Mouse (Mus musculus): ENCODE results near the gene Grip1. TPM values are rescaled to one million over a fixed set of nuclear protein-coding genes. Genes with fewer than 3 reads are reported as not detected.

Grip1 gene
- polyA plus RNA-seq, 1 experiment from 2014 or later = 3.3 TPM

DNA sequence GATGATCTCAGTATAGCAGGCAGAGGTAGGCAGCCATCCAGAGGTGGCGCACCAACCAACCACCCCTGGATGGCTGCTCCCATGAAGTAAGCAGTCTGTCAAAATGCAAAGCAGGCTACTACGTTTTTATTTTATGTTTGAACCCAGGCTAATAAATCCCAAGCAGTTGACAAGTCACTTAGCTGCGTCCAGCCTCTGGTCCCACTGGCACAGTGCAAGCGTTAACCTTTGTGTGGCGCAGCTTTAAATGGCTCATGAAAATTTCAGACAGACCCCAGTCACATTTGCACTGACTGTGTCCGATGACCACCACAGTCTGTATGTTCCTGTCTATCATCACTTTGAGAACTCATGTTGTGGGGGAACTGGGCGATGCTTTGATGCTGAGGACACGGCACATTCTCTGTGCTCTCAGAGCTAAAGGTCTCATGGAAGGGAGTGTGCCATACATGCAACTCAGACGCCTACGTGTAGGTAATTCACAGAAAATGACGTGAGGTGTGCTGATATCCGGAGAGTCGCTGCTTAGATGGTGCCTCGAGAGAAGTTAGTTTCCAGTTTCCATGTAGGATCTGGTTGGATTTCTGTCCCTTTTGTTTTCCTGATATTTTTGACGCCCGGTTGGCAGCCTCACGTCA is 29.6 kb downstream of the Grip1 start:
- Histone ChIP-seq H3K4me1 (ENCODE audit: insufficient read depth, low read length) (peaks cover 12% of the 10 kb centered on the region; the same call in 1 of the 2 replicates), H3K9ac (replicated peaks; ENCODE audit: low read length) (no peak overlapping the region), H3K27me3 (ENCODE audit: insufficient read depth, low read length) (no peaks in the 10 kb centered on the region), H3K36me3 (ENCODE audit: insufficient read depth, low read length) (no peaks in the 10 kb centered on the region), H3K4me3 (ENCODE audit: low read length) (no peak overlapping the region), H3K27ac (ENCODE audit: low read length) (no peak overlapping the region), H3K4me2 (replicated peaks; ENCODE audit: low read depth, low read length) (no peak overlapping the region), H3K9me3 (ENCODE audit: low read length) (no peaks in the 10 kb centered on the region)
- 47% methylated on average over 17 of the region's 17 CpGs for WGBS
- peak; percentile 31; the same call in 1 of the 2 replicates for ATAC-seq (ENCODE audit: low FRiP score, low TSS enrichment)

DNA sequence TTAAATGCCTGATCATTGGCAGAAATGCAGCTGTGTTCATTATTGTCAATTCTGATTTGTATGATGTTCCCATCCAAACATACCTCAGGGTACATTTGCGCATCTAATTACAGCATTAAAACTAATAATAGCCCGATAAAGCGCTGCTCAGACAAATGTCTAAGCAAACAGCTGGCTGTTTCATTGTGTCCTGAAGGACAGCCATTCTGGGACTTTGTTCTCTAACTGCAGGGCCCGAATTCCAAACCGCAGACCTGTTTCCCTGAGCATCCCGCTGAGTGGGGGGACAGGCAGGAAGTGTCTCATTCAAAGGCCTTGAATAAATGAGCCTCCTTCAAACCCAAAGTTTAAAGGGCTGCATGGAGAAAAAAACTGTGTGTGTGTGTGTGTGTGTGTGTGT is 30.1 kb downstream of the Grip1 start:
- ATAC-seq (ENCODE audit: low FRiP score, low TSS enrichment) = no peak
- H3K4me2 ChIP-seq (replicated peaks; ENCODE audit: low read depth, low read length) = no peak overlapping the region
- 33% methylated on average over 6 of the region's 6 CpGs for WGBS

DNA sequence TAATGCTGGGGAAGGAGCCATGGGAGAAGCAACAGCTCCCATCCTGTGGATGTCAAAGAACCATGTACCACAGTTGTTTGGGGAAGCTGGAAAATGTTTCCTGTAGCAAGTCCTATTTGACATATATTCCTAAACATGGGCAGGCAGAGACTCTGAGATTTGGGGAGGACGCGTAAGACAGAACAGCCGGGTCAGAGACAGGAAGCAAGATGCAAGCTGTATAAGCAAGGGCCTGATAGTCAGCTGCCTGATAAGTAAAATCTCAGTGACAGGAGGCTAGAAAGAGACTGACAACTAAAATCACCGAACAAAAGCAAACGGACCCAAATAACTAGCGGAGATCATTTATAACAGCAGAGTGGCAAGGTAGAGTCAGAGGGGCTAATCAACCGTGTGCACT is 33.3 kb downstream of the Grip1 start:
- 0 out of 2 replicates have a peak, but pooled peaks cover 3% of the 10 kb centered on the region for H3K36me3 ChIP-seq (ENCODE audit: insufficient read depth, low read length)
- no peak overlapping the region for H3K9ac ChIP-seq (replicated peaks; ENCODE audit: low read length)
- no peak overlapping the region for H3K4me3 ChIP-seq (ENCODE audit: low read length)
- peaks cover 12% of the 10 kb centered on the region; the same call in 1 of the 2 replicates for H3K4me1 ChIP-seq (ENCODE audit: insufficient read depth, low read length)
- ATAC-seq (ENCODE audit: low FRiP score, low TSS enrichment) = no peak
- H3K4me2 ChIP-seq (replicated peaks; ENCODE audit: low read depth, low read length) = no peak overlapping the region
- no peaks in the 10 kb centered on the region for H3K9me3 ChIP-seq (ENCODE audit: low read length)
- H3K27me3 ChIP-seq (ENCODE audit: insufficient read depth, low read length) = no peaks in the 10 kb centered on the region
- no peak overlapping the region for H3K27ac ChIP-seq (ENCODE audit: low read length)
- WGBS = 76% methylated on average over 7 of the region's 7 CpGs

More for the DNA sequence above, 30.1 kb downstream of the Grip1 start:
- Histone ChIP-seq H3K4me1 (ENCODE audit: insufficient read depth, low read length) (peaks cover 12% of the 10 kb centered on the region; the same call in 1 of the 2 replicates), H3K9ac (replicated peaks; ENCODE audit: low read length) (no peak overlapping the region), H3K4me3 (ENCODE audit: low read length) (no peak overlapping the region), H3K27me3 (ENCODE audit: insufficient read depth, low read length) (no peaks in the 10 kb centered on the region), H3K36me3 (ENCODE audit: insufficient read depth, low read length) (no peaks in the 10 kb centered on the region), H3K27ac (ENCODE audit: low read length) (no peak overlapping the region), H3K9me3 (ENCODE audit: low read length) (no peaks in the 10 kb centered on the region)

DNA sequence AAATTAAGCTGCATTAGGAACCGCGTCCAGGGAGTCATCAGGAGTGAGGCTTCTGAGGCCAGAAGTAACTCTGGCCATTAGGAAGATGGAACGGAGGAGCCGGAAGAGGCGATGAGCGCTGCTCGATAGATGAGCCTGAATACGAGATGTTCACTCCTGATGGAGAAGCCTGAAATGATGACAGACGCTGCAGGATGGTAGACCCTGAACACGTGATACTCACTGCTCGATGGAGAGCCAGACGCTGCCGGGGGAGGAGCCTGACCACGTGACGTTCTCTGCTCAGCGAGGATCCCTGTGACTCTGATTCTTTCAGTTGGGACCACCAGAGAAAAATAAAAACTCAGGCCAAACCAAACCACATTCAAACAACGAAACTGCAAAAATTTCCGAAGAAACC is 37.2 kb downstream of the Grip1 start:
- H3K4me1 ChIP-seq (ENCODE audit: insufficient read depth, low read length) = no peaks in the 10 kb centered on the region
- no peaks in the 10 kb centered on the region for H3K9me3 ChIP-seq (ENCODE audit: low read length)
- no peak for ATAC-seq (ENCODE audit: low FRiP score, low TSS enrichment)
- 93% methylated on average over 18 of the region's 18 CpGs for WGBS
- H3K27me3 ChIP-seq (ENCODE audit: insufficient read depth, low read length) = no peaks in the 10 kb centered on the region
- H3K27ac ChIP-seq (ENCODE audit: low read length) = no peak overlapping the region
- no peak overlapping the region for H3K4me2 ChIP-seq (replicated peaks; ENCODE audit: low read depth, low read length)
- no peak overlapping the region for H3K4me3 ChIP-seq (ENCODE audit: low read length)
- H3K9ac ChIP-seq (replicated peaks; ENCODE audit: low read length) = no peak overlapping the region
- H3K36me3 ChIP-seq (ENCODE audit: insufficient read depth, low read length) = 0 out of 2 replicates have a peak, but pooled peaks cover 3% of the 10 kb centered on the region

DNA sequence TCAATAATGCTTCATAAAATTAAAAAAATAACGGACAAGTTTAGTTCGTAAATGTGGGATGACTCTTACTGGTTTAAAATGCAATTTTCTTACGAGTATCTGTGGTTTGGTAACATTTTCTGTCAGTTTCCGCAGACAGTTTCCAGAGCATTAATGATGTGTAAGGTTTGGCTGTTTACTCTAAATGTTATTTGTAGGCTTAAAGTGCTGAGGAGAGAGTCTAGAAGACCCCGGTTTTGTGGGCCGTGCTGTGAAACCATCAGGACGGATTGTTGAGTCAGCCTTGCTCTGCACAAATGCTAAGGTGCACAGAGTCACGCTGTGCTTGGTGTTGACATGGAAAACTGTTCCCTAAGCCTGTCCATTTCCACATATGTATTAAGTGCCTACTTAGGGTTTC is 41.7 kb downstream of the Grip1 start:
- Histone ChIP-seq H3K4me3 (ENCODE audit: low read length) (no peak overlapping the region), H3K27me3 (ENCODE audit: insufficient read depth, low read length) (no peaks in the 10 kb centered on the region), H3K36me3 (ENCODE audit: insufficient read depth, low read length) (0 out of 2 replicates have a peak, but pooled peaks cover 7% of the 10 kb centered on the region), H3K27ac (ENCODE audit: low read length) (no peak overlapping the region), H3K9ac (replicated peaks; ENCODE audit: low read length) (no peak overlapping the region), H3K9me3 (ENCODE audit: low read length) (peaks cover 5% of the 10 kb centered on the region), H3K4me1 (ENCODE audit: insufficient read depth, low read length) (no peaks in the 10 kb centered on the region), H3K4me2 (replicated peaks; ENCODE audit: low read depth, low read length) (no peak overlapping the region)
- 81% methylated on average over 8 of the region's 8 CpGs for WGBS
- ATAC-seq (ENCODE audit: low FRiP score, low TSS enrichment) = no peak

DNA sequence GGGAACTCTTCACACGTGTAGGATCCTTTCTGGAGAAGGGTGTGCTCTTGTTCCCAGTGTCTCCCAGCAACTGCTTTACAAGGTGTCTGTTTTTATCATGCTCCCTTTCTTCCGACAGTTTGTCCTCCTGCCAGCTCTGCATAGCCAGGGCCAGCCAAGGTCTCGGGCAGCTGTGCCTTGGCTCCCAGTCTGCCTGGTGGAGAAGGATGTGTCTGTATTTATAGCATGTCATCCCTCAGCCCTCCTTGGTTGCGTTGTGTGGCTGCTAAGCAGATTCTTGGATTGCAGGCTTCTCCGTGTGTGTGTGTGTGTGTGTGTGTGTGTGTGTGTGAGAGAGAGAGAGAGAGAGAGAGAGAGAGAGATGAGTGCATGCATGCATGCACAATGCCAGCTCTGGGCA is 42.6 kb downstream of the Grip1 start:
- no peak overlapping the region for H3K27ac ChIP-seq (ENCODE audit: low read length)
- WGBS = 39% methylated on average over 5 of the region's 5 CpGs

DNA sequence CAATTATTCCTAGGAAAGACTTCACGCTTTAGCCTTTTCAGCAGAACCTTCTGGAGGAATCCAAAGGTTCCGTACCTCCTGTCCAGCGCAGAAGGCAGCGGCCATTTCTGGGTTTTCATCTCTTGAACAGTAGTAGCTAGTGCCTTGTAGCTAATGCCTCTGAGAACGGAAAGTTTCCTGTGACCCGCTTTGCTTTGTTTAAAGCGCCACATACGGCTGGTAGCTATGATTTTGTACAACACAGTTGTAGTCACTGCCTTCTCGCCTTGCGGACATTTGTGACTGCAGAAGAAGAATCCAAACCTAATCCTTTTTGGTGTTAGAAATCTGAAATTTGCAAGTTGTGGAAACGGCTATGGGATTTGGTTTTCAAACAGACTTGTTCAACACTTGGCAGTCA is 68.1 kb downstream of the Grip1 start:
- no peak for ATAC-seq (ENCODE audit: low FRiP score, low TSS enrichment)
- WGBS = 93% methylated on average over 11 of the region's 11 CpGs
- no peaks in the 10 kb centered on the region for H3K27me3 ChIP-seq (ENCODE audit: insufficient read depth, low read length)

More for the DNA sequence above, 42.6 kb downstream of the Grip1 start:
- no peak overlapping the region for H3K4me3 ChIP-seq (ENCODE audit: low read length)
- no peaks in the 10 kb centered on the region for H3K27me3 ChIP-seq (ENCODE audit: insufficient read depth, low read length)
- peaks cover 5% of the 10 kb centered on the region for H3K9me3 ChIP-seq (ENCODE audit: low read length)
- H3K9ac ChIP-seq (replicated peaks; ENCODE audit: low read length) = no peak overlapping the region
- H3K4me2 ChIP-seq (replicated peaks; ENCODE audit: low read depth, low read length) = no peak overlapping the region
- H3K36me3 ChIP-seq (ENCODE audit: insufficient read depth, low read length) = 0 out of 2 replicates have a peak, but pooled peaks cover 7% of the 10 kb centered on the region
- no peaks in the 10 kb centered on the region for H3K4me1 ChIP-seq (ENCODE audit: insufficient read depth, low read length)
- ATAC-seq (ENCODE audit: low FRiP score, low TSS enrichment) = no peak

DNA sequence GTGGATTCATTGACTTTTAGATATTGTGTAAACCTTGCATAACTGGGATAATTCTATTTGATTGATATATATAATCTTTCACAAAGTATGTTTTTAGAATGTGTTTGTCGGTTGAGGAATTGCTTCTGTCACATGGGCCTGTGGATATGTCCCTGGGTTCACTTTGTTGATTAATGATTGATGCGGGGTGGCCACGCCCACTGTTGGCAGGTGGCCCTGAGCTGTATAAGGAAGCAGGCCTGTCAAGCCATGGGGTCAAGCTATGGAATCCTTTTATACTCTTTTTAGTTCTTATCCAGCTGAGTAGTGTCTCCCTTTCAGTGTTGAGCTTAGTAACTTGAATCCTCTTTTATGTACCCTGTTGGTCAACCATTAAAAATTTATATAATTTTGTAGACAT is 72.1 kb downstream of the Grip1 start:
- H3K4me2 ChIP-seq (replicated peaks; ENCODE audit: low read depth, low read length) = no peak overlapping the region
- WGBS = 71% methylated on average over 3 of the region's 3 CpGs
- no peaks in the 10 kb centered on the region for H3K27me3 ChIP-seq (ENCODE audit: insufficient read depth, low read length)
- H3K27ac ChIP-seq (ENCODE audit: low read length) = no peak overlapping the region
- H3K9me3 ChIP-seq (ENCODE audit: low read length) = no peaks in the 10 kb centered on the region
- H3K4me1 ChIP-seq (ENCODE audit: insufficient read depth, low read length) = no peaks in the 10 kb centered on the region
- no peak for ATAC-seq (ENCODE audit: low FRiP score, low TSS enrichment)
- no peak overlapping the region for H3K9ac ChIP-seq (replicated peaks; ENCODE audit: low read length)
- H3K4me3 ChIP-seq (ENCODE audit: low read length) = no peak overlapping the region
- H3K36me3 ChIP-seq (ENCODE audit: insufficient read depth, low read length) = no peaks in the 10 kb centered on the region

More for the DNA sequence above, 68.1 kb downstream of the Grip1 start:
- Histone ChIP-seq H3K4me1 (ENCODE audit: insufficient read depth, low read length) (no peaks in the 10 kb centered on the region), H3K9me3 (ENCODE audit: low read length) (peaks cover 9% of the 10 kb centered on the region), H3K9ac (replicated peaks; ENCODE audit: low read length) (no peak overlapping the region), H3K36me3 (ENCODE audit: insufficient read depth, low read length) (peaks cover 5% of the 10 kb centered on the region; the same call in 1 of the 2 replicates), H3K27ac (ENCODE audit: low read length) (no peak overlapping the region), H3K4me3 (ENCODE audit: low read length) (no peak overlapping the region), H3K4me2 (replicated peaks; ENCODE audit: low read depth, low read length) (no peak overlapping the region)

DNA sequence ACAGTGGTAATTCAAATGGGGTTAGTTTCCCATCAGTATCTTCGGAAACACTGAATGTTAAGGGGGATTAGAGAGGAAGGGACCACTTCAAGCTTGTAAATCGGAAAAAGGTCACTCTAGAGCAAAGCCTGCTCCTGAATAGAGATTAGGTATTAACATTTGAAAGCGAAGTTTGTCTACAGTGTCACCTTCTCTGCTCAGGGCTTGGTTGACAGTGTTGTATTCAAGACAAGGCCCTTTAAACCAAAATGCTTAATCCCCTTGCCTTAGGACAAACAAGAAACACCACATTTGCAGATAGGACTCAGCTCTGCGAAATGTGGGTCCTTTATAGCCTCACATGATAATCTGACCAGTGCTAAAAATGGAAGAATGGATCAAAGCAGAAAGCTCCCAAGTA is 81.2 kb downstream of the Grip1 start:
- ATAC-seq (ENCODE audit: low FRiP score, low TSS enrichment) = no peak
- Histone ChIP-seq H3K4me3 (ENCODE audit: low read length) (no peak overlapping the region), H3K27me3 (ENCODE audit: insufficient read depth, low read length) (no peaks in the 10 kb centered on the region), H3K9me3 (ENCODE audit: low read length) (no peaks in the 10 kb centered on the region), H3K4me1 (ENCODE audit: insufficient read depth, low read length) (no peaks in the 10 kb centered on the region), H3K4me2 (replicated peaks; ENCODE audit: low read depth, low read length) (no peak overlapping the region), H3K9ac (replicated peaks; ENCODE audit: low read length) (no peak overlapping the region), H3K27ac (ENCODE audit: low read length) (no peak overlapping the region), H3K36me3 (ENCODE audit: insufficient read depth, low read length) (no peaks in the 10 kb centered on the region)
- 78% methylated on average over 4 of the region's 4 CpGs for WGBS

DNA sequence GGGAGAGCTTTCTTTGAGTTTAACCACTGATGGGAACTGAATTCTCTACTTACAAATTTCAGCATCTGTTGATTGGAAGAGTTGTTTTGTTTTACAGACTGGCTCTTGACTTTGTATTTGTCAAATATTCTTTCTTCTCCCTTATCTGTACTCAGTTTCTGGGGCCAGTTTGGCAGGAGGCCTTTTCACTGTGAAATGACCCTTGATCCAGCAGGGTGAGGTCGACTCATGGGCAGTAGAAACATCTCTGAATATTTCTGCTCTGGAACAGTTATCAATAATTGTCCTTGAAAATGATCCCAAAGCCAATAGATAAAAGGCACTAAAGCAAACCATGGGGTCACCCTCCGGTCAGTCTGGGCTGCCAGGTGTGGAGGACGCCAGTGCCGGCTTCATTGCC is 88.0 kb downstream of the Grip1 start:
- no peaks in the 10 kb centered on the region for H3K4me1 ChIP-seq (ENCODE audit: insufficient read depth, low read length)
- H3K27ac ChIP-seq (ENCODE audit: low read length) = no peak overlapping the region
- no peak overlapping the region for H3K4me3 ChIP-seq (ENCODE audit: low read length)
- H3K9me3 ChIP-seq (ENCODE audit: low read length) = no peaks in the 10 kb centered on the region
- H3K9ac ChIP-seq (replicated peaks; ENCODE audit: low read length) = no peak overlapping the region
- ATAC-seq (ENCODE audit: low FRiP score, low TSS enrichment) = no peak
- WGBS = 88% methylated on average over 4 of the region's 4 CpGs
- H3K36me3 ChIP-seq (ENCODE audit: insufficient read depth, low read length) = no peaks in the 10 kb centered on the region
- no peaks in the 10 kb centered on the region for H3K27me3 ChIP-seq (ENCODE audit: insufficient read depth, low read length)
- no peak overlapping the region for H3K4me2 ChIP-seq (replicated peaks; ENCODE audit: low read depth, low read length)
